Mouse (Mus musculus) cerebellum, postnatal 36 days (tissue): ENCODE data around the gene 2900026A02Rik.

Experiments
- DNase-seq, 2 experiments: peaks; one replicate each; pipeline ENCODE4 v3.0.0; 2021 to 2022; ENCODE audit warnings: mixed read lengths in 2 of 2

Gene 2900026A02Rik

GRCm38 (mm10) chr5:113173318-113173717 is 47.7 kb downstream of the 2900026A02Rik start:
- DNase-seq, result peak; percentile 68 to 70

- DNase-seq, result no peak
These were observed 49.0 kb downstream of the 2900026A02Rik start for GRCm38 (mm10) chr5:113171968-113172578.

GRCm38 (mm10) chr5:113170064-113170754 is 50.8 kb downstream of the 2900026A02Rik start:
- DNase-seq, result no peak

- peak; percentile 44 to 47 for DNase-seq
These were observed 53.3 kb downstream of the 2900026A02Rik start for GRCm38 (mm10) chr5:113167733-113168132.

- no peak for DNase-seq
These were observed 55.6 kb downstream of the 2900026A02Rik start for GRCm38 (mm10) chr5:113165481-113165880.

GRCm38 (mm10) chr5:113164873-113165441 is 56.1 kb downstream of the 2900026A02Rik start:
- DNase-seq, result no peak

GRCm38 (mm10) chr5:113164448-113164847 is 56.6 kb downstream of the 2900026A02Rik start:
- no peak for DNase-seq

- DNase-seq, result no peak
These were observed 57.9 kb downstream of the 2900026A02Rik start for GRCm38 (mm10) chr5:113163116-113163515.

GRCm38 (mm10) chr5:113162699-113163098 is 58.3 kb downstream of the 2900026A02Rik start:
- no peak for DNase-seq

GRCm38 (mm10) chr5:113161576-113161975 is 59.5 kb downstream of the 2900026A02Rik start:
- no peak for DNase-seq

- no peak for DNase-seq
These were observed 60.7 kb downstream of the 2900026A02Rik start for GRCm38 (mm10) chr5:113160320-113160719.

- DNase-seq, result no peak
These were observed 62.2 kb downstream of the 2900026A02Rik start for GRCm38 (mm10) chr5:113158759-113159355.

GRCm38 (mm10) chr5:113157588-113157987 is 63.4 kb downstream of the 2900026A02Rik start:
- no peak for DNase-seq

GRCm38 (mm10) chr5:113157006-113157405 is 64.0 kb downstream of the 2900026A02Rik start:
- no peak for DNase-seq

GRCm38 (mm10) chr5:113155133-113155532 is 65.9 kb downstream of the 2900026A02Rik start:
- DNase-seq, result peak; percentile 81 to 85

GRCm38 (mm10) chr5:113154441-113154840 is 66.6 kb downstream of the 2900026A02Rik start:
- DNase-seq, result no peak

- no peak for DNase-seq
These were observed 67.6 kb downstream of the 2900026A02Rik start for GRCm38 (mm10) chr5:113153508-113153830.

GRCm38 (mm10) chr5:113152663-113153507 is 68.2 kb downstream of the 2900026A02Rik start:
- no peak for DNase-seq

GRCm38 (mm10) chr5:113151554-113152103 is 69.4 kb downstream of the 2900026A02Rik start:
- peak in 1 of 2 experiments; percentile 35 for DNase-seq

GRCm38 (mm10) chr5:113150871-113151553 is 70.0 kb downstream of the 2900026A02Rik start:
- no peak for DNase-seq

GRCm38 (mm10) chr5:113149052-113149451 is 72.0 kb downstream of the 2900026A02Rik start:
- no peak for DNase-seq

GRCm38 (mm10) chr5:113147994-113148471 is 73.0 kb downstream of the 2900026A02Rik start:
- no peak for DNase-seq
